Mouse (Mus musculus) G1E-ER4 (cell line): Measurements from ENCODE around the gene Mrpl9. TPM values are rescaled to one million over a fixed set of nuclear protein-coding genes. Genes with fewer than 3 reads are reported as not detected.

Experiments
- GATA1 ChIP-seq: IDR thresholded peaks from one replicate; pipeline ENCODE4 v1.8.0; 2012; ENCODE audit warnings: low read length, inconsistent platforms
- polyA plus RNA-seq: library from polyadenylated mRNA; stranded (reverse); fragments of >175 nt; gene quantifications from 2 replicates; pipeline ENCODE4 v1.2.3, GENCODE M21; 2012

Gene Mrpl9
- 95.8 and 141 TPM in 2 replicates for polyA plus RNA-seq

DNA sequence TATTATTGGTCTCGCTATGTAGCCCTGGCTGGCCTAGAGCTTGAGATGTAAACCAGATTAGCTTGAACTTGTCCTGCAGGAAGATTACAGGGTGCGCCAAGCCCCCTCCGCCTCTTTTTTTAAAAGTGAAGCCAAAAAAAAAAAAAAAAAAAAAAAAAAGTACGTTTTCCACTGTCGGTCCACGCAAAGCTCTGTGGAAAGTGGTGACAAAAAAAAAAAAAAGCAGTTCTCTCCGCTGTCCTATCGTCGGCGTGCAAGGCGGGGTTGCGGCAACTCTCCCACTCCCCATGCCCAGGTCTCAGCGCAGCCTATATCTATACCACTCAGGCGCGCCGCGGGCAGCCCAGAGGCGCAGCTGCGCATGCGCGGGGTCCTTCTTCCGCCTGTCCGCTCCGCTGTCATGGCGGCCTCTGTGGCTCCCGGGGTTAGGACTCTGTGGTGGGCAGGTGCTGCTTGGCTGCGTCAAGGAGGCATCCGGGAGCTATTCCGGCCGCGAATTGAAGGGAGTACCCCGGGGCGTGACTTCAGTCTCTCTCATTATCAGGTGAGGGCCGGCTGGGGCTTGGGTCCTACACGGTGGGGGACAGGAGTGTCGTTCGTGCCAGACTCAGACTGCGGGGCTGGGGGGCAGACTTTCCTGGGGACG, at the start of gene Mrpl9:
Mrpl9 (plus strand) TSS at position 368 of the 646 bp plus-strand sequence.
- TF ChIP-seq GATA1 = no peak

DNA sequence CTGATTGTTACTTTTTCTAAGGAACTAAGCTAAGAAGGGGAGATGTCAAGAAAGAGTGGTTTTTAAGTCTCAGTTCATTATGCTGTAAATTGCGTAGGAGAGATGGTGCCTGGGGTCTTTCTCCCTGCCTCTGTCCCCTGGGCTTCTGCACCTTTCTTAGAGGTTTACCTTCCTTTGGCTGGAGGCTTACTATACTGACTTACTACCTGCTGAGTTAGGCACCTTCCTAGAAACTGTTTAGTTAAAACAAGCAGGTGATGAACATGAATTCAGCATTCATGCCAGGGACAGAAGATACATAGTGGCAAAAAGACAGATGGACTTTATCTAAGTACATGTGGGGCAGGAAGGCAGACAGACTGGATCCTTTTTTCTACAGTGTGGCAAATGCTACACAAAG, 46.8 kb upstream of the Mrpl9 start:
- no peak for TF ChIP-seq GATA1

DNA sequence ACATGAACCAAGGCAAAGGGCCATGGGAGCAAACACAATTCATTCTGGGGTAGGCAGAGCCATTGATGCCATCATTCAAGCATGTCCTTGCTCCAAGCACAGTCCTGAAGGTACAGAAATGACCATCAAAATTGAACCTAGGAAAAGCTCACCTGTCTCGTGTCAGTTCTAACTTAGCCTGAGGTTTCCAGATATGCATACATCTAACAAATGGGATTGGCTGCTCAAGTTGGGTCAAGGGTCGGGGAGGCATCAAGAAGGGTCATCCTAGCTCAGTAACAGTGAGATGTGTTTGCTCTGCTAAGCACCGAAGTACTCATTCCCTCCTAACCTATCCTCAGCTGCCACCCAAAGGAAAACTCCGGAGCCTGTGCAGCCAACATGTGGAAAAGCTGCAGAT, 46.3 kb upstream of the Mrpl9 start:
- TF ChIP-seq GATA1 = no peak

DNA sequence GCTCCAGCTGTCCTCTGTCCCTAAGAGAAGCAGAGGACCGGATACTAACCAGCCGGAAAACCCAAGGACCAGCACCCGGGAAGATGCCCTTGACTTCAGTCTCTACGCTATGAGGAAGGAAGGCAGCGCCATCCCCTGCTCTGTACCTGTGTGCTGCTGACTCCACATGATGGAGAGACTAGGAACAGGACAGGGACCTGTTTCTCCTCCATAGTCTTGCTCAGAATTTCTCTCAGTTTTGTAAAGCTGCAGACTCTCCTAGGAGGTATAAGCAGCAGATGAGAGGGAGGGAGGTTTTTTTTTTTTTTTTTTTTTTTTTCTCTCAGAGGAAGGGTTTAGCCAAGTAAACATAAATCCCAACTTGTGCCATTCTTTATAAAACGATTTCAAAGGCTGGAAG, 44.9 kb upstream of the Mrpl9 start, which contains the start of gene Lingo4:
Lingo4 (plus strand) TSS at position 301 of the 400 bp plus-strand sequence.
- no peak for TF ChIP-seq GATA1

GRCm38 (mm10) chr3:94398943-94399481, 44.1 kb upstream of the Mrpl9 start:
- no peak for TF ChIP-seq GATA1

DNA sequence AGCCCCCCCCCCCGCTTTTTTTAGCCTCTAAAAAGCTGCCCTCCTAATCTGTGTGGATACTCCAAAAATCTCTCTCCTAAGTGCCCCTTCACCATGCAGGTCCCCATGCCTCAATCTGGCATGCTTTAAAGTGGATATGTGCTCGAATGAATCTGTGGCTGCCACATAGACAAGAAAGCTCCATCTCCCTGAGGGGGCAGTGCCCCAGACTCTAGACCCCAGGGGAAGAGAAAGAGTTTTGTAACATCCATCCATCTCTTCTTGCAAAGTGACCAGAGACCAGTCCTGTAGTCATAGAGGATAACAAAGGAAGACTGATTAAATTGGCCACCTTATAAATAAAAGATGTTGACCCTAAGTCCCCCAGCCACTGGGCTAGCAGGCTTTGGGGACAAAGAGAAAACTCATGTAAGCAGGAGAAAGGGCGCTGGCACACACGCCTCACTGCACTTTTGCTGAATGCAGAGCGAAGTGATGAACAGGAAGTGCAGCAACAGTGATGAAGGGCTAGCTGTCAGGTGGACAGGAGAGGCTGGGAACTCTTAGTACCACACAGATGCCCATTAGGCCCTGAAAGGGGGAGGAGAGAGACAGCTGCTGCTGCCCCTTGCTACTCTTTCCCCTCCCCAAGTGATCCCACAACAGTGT, 43.3 kb upstream of the Mrpl9 start:
- no peak for TF ChIP-seq GATA1

GRCm38 (mm10) chr3:94402451-94402850, 40.7 kb upstream of the Mrpl9 start:
- TF ChIP-seq GATA1 = no peak

DNA sequence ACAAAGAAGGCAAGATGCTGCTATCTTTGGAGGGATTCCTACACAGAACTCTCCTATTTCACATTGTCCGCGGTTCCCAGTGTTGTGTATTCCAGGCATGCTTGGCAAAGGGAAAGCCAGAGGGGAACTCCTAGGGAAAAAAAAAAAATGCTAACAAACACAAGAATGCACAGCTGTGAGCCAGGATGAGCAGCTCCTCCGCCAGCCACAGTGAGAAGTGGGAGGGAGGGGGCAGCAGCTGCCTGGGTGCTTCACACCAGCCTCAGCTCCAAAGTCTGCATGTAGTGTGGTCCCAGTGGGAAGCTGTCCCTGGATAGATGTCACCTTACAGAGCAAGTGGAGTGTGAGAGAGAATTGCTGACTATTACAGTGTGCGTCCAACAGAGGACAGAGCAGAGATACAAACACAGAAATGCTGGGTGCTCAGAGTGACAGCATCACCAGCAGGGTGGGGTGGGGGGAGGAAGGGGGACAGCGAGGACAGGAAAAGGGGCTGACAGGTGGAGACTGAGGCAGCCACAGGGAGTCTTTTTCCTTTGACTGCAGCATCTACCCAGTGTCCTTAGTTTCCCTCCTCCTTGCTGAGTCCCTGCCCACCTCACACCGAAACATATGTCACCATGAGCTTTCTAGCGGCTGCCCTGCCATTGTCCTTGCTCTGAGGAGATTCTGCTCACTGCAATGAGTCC, 38.6 kb upstream of the Mrpl9 start:
- TF ChIP-seq GATA1 = no peak

DNA sequence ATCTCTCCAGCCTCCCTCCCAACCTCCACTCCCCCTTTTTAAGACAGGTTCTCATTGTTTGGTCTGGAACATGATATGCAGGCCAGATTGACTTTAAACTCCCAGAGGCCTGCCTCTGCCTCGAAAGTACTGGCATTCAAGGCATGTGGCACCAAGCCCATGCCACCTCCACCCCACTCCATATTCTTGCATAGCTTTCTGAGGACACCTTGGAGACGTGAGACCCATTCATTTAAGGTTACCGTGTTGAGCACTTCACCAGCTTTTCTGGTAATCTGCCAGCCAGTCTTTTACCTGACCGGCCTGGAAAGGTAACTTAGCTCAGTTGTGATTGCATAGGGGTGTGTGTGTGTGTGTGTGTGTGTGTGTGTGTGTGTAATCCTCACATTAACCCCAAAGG, 37.6 kb upstream of the Mrpl9 start:
- no peak for TF ChIP-seq GATA1

- no peak for TF ChIP-seq GATA1
These were observed 30.6 kb upstream of the Mrpl9 start for GRCm38 (mm10) chr3:94412530-94412929.

- no peak for TF ChIP-seq GATA1
These were observed 30.0 kb upstream of the Mrpl9 start, which contains the start of gene Tdrkh for GRCm38 (mm10) chr3:94413031-94413679. Gene Tdrkh, plus strand, starts transcription at chr3:94413273.

DNA sequence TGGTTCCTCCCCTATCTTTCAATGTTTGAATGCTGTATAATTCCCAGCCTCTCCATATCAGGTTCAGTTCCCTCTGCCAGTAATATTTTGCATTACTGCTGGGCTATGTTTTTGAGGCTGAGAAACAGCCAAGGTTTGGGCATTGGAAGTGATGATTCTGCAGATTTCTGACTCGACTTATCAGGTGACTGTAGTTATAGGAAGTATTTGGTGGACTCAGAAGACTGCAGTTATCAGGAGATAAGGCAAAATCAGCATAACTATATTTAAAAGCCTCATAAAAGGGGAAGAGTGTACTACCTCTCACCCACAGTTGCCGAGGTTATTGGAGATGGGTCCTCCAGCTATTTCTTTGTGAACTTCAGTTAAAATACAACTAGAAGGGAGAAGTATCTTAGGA, 12.1 kb upstream of the Mrpl9 start:
- TF ChIP-seq GATA1 = peak; percentile 12

DNA sequence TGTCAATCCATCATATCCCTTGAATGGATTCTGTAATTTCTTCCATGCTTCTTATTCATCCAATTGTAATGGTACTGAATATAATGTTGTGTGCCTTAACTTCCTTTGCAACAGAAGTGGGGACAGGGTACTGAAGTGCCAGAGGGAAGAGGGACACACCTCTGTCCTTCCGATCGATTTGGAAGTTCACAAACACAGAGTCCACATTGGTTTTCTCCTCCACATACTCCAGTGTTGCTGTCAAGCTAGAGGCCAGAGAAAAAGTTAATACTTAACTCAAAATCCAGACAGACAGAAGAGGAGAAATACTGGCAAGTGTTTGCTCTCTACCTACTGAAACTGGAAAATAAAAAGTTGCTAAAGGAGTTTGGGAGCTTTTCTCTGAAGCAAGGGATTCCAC, 8.8 kb upstream of the Mrpl9 start:
- TF ChIP-seq GATA1 = no peak

DNA sequence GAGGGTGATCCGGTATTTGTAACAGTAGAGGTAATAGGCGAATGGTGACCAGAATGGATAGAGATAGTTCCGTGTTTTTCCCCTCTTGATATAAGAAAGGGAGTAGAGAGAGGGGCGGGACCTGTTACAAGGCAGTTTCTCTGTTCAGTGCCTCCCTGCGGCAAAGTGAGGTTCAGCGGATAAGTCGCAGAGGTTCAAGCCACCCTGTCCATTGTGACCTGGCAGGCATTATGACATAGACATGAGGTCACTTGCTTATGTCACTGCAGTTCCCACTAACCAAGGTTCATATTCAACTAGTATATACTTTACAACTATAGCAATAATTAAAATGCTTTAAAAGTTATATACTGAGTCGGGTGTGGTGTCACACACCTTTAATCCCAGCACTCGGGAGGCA, 6.7 kb upstream of the Mrpl9 start:
- no peak for TF ChIP-seq GATA1

GRCm38 (mm10) chr3:94441182-94441581, 1.9 kb upstream of the Mrpl9 start:
- TF ChIP-seq GATA1 = no peak

GRCm38 (mm10) chr3:94443597-94443964, 463 bp downstream of the Mrpl9 start, which contains the start of gene Oaz3:
Gene Oaz3, minus strand, starts transcription at chr3:94443915.
- no peak for TF ChIP-seq GATA1
